Mouse (Mus musculus) ovary, postnatal 36 days (tissue): ENCODE results near the gene Rbm19.
A peak's percentile ranks its signal among the peaks of the same experiment; 100 is the strongest.

ENCODE experiments used
- DNase-seq: peaks from one replicate; pipeline ENCODE4 v3.0.0; 2022; ENCODE audit warnings: low spot score, mixed read lengths

The Rbm19 gene

DNA sequence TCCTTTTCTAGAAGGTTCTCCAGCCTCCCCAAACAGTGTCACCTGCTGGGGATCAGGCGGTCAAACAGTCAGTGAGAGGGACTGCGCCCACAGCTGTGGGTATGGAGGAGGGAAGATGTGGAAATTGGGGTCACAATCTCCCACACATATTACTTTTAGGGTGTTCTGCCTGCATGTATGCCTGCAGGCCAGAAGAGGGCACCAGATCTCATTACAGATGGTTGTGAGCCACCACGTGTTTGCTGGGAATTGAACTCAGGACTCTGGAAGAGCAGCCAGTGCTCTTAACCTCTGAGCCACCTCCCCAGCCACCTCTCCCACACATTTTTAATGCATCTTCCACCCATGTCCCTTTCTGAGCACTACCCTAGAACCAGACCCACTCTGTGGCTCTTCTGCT lies 88.1 kb downstream of the Rbm19 start:
- DNase-seq: no peak

DNA sequence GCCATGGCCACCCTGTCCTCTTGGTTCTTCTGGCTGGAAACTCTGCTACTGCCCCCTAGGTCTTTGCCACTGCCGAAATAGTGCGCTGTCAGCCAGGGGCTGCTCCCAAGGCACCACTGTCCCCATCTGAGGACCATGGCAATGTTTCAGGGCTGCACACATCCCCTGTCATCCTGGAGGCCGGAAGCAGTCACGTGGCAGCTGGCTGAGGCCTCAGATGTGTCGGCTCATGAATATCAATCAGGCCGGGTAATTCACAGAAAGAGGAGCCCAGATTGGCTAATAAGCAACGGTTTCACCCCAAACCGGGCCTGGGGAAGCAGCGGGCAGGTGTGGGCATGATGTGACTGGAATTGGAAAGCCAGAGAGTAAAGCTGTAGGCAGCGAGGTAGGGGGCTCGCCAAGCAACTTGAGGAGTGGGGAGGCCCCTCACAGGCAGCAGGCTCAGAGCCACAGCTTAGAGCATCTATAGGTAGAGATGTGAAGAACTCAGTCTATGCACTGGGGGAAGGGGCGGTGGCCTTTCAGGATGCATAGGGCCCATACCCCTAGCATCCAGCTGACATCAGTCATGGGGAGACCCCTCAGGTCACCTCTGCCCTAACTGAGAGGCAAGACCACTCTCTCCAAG lies 90.2 kb downstream of the Rbm19 start:
- no peak for DNase-seq

DNA sequence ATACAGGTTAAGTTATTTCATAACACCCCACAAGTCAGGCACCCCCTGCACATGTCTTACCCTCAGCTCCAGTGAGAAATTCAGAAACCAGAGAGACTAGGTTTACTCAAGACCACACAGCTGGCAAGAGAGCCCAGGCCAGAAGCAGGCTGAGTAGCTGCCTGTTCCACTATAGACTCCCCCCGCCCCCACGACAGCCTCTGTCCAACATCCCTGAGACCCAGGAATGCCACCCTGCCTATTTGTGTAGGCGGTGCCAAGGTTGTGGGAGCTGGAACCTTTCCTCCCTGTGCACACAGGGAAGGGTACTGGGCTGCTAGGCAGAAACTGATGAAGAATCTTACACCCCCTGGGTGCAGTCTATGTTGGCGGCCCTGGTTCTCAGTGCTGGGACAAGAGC lies 91.2 kb downstream of the Rbm19 start:
- DNase-seq: no peak

DNA sequence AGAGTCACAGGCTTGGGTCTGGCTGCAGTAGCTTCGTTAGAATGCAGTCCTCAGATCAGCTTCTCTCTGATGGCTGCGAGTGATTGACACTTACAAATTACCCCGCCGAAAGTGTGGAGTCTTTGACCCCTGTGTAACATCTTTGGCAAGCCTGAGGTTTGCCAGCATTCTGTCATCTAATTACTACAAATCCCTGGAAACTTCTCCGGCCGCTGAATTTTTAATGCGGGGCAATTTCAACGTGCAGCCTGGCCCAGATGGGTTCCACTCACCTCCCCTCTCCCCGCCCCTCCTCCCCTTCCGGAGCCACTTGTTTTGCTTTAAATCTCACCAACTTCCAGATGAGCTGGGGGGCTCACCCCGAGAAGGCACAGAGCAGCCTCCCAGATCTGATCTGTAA lies 94.4 kb downstream of the Rbm19 start:
- DNase-seq: no peak

DNA sequence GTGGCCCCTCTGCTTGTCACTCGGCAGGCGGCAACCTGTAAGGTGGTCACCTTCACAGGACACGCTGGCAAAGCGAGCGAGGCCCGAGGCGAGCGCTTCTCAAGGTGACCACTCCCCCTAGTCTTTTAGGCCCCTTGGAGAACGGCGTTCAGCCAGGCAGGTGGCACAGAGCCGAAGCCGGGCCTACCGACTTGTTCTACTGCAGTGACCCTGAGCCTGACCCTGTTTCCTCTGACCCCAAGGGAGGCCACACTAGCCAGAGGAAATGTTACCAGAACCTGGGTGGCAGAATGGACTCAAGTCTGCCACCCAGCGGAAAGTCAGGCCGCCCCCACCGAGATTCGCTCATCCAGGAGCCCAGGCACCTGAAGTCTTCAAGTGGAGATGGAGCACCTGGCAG lies 94.9 kb downstream of the Rbm19 start:
- DNase-seq: peak; percentile 17

DNA sequence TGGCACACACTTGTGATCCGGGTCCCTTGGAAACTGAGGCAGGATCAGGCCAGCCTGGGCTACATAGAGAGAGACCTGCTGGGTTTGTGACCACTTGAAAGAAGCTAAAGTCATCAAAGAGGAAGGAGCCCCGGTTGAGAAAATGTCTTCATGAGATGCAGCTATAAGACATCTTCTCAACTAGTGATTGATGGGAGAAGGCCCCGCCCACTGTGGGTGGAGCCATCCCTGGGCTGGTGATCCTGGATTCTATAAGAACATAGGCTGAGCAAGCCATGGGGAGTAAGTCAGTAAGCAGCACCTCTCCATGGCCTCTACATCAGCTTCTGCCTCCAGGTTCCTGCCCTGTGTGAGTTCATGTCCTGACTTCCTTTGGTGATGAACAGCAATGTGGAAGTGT lies 98.2 kb downstream of the Rbm19 start:
- no peak for DNase-seq

DNA sequence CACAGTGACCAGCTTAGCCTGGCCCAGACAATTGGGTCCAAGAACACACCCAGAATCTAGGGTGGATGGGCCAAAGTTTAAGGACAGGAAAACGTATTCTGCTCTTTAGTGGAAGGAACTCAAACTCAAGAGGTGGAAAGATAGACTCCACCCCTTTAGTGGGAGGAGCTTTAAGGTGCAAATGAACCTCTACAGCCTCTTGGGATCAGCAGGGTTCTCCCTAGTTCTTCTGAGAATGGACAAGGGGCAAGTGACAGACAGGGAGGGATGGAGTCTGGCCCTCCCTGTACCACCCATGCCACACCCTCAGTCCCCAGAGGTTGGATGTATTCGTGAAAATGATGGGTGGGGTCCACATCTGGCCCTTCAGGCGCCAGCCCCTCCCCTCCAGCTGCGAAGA lies 105.0 kb downstream of the Rbm19 start:
- DNase-seq: no peak

DNA sequence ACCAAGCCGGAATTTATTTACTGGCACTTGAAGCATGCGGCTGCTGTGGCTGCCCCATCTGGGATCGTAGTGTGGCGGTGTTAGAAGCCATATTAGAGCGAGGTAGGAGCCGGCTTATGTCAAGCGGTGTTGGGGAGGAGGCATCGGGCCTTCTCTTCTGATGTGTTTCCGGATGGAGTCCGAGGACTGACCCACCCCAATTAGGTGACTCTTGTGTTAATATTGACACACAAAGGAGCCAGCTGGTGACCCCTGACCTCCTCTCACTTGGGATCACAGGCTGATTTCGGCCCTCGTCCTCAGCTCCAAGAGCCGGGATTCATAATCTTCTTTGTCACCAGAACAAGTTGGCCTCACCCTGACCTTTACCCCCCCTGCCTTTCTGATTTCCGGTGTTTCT lies 109.1 kb downstream of the Rbm19 start:
- DNase-seq: no peak

DNA sequence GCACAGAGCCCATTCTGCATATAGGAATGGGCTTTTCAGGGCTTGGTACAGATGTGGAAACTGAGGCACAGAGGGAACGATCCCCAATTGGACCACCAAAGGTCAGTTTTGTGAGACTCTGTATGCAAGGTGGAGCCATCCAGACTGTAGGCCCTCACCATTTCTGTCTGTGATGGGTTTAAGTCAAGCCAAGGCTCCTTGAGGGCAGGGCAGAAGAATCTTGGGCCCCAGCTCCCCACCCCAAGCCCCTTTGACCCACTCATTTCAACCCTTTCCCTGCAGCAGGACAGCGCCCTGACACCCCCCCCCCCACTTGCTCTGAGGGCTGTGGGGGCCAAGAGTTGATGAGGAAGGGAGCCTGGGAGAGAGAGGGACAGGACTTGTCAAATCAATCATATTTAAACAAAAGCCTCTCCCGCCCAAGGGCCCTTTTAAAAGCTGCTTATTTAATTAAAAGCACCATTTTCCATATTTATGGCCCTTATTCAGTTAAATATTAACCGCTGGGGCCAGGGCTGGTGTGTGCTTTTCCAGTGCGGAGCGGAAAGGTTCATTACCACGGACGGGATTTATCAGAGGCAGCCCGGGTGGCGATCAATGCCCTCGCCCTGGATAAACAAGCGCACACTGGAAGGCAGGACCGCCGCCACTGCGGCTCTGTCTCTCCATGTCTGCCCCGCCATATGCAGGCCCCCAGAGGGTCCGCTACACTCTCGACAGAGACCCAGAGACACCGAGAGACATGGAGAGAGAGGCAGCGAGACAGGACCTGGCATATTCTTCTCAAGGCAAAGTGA lies 112.5 kb downstream of the Rbm19 start:
- DNase-seq: no peak

DNA sequence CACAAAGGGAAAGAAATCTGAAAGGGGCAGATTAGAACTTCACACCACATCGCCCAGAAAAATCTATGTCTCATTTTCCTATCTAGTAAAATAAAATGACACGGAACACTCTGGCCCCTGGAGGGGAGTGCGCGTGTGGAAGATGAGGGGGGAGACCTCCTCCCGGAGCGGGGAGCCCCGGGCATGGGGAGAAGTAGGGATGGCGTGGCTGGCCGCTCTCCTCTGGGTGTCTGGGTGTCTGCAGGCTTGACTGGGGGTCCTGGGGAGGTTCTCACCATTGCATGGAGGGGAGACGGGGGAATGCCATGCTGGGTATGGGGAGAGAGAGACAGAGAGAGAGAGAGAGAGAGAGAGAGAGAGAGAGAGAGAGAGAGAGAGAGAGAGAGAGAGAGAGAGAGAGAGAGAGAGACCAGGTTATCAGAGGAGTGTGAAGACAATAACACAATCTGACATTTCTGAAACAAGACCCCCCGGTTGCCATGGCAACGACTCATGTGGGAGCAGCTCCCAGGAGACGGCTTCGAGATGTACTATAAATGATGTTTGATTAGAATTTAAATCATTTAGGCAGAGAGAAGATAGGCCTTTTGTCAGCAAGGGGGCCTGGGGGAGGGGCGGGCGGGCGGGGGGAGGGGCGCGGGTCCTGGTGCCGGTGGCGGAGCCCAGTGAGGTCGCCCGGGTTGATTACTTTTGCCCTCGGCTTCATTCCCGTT lies 115.3 kb downstream of the Rbm19 start:
- DNase-seq: no peak

DNA sequence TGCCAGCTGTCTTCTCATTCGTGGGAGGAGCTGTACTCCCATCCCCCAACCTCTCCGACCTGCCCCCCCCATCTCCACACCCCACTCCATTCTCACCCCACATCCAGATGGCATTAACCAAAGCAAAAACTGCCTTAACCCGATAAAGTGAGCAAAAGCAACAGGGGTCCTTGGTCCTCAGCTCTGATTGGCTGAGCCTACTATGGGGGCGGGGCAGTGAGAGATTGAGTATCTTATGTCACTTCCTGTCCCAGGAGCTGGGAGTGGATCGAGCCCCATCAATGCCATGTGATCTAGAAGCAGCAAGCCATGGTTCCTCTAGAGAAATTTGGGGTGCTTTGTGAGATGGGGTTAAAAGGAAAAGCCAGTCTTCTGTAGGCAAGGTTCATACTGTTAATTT lies 118.9 kb downstream of the Rbm19 start:
- DNase-seq: no peak

DNA sequence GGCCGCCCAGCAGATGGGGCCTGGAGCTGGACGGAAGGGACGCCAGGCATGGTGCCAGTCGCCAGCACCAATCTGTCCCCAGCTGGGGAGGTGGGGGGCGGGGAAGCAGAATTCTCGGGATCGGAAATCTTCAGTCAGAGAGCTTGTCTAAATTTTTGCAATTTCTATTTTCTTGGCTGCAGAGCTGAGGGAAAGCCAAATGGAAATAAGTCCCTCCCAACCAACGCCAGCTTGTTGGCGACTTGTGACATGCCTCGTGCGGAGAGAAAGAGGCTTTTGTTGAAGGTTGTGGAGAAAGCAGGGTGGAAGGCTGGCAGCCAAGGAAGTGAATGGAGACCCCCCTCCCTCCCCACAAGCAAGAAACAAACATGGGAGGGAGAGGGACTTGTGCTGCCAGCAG lies 119.3 kb downstream of the Rbm19 start:
- no peak for DNase-seq

DNA sequence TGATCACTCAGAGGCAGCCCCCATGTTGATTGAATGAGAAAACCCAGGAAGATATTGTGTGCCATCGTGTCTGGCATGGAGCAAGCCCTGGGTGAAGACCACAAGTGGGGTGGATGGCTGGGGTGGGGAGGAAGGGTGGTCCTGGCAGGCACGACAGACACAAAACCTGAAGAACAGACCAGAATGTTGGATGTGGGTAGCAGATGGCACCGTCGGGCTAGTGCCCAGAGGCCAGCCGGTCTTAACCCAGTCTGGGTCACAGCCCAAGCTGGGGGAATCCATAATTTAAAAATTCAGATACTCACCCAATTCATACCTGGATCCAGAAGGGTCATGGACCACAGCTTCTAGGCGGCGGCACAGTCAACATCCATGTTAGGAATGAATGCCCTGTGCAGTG lies 123.8 kb downstream of the Rbm19 start:
- no peak for DNase-seq

DNA sequence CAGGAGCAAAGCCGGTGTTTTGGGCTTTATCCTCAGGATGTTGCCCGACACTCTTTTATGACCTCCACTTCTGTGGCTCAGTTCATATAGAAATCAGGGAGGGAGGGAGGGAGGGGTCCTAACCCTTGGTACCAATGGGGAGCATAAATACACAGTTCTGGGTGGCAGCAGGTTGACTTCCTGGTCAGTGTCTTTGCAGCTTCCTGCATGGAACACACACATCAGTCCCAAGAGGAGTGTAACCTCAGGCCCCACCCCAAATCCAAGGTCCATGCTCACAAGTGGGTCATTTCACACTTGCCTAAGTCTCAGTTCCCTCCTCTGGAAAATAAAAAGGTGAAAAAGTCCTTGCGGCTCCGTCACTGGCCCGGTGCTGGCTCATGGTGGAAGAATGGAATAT lies 129.1 kb downstream of the Rbm19 start:
- DNase-seq: no peak
